16 mouse cellular contexts compared by ENCODE assay signal in genomic region chr1:135942116-135942515, GRCm38 (mm10). TPM values are rescaled to one million over a fixed set of nuclear protein-coding genes. Genes with fewer than 3 reads are reported as not detected.
DNase-seq lines count a peak whose midpoint lies in the region; ATAC-seq and TF ChIP-seq lines count a peak whose summit lies in the region.
"Had no signal": no experiment of that assay in that cellular context is flagged by ENCODE, and none has a peak within 500 bp of the region (broad histone marks: within the 10 kb centered on the region; RNA-seq: fewer than 3 reads in every experiment).

No protein-coding gene starts in this region.

- TF ChIP-seq CTCF in intestine, postnatal 0 days (IDR thresholded peaks at IDR 0.05; ENCODE audit: low read depth) = no peak

- DNase-seq in MEL-GATA-1-ER (ENCODE audit: extremely low read depth, low read depth) = peak; percentile 20
- DNase-seq in kidney, postnatal 10 days = no peak
- no peak for DNase-seq in cerebellum, adult 8-10 months
- DNase-seq: B cell, adult 2 months; cerebellum, adult 11-12 months; gastrocnemius, postnatal 25 days; lung, postnatal 14 days; thymus, postnatal 4 days had no signal

- H3K4me3 ChIP-seq in intestine, embryonic 15.5 days (replicated peaks) = no peak overlapping the region
- H3K4me3 ChIP-seq in intestine, postnatal 0 days (ENCODE audit: low read depth, low read length) = no peak overlapping the region
- H3K4me3 ChIP-seq in liver, embryonic 15.5 days (replicated peaks) = peak overlapping the region; percentile 32
- H3K4me3 ChIP-seq: embryonic facial prominence, embryonic 12.5 days; hindbrain, embryonic 10.5 days; megakaryocyte, embryonic 14.5 days had no signal

- H3K27me3 ChIP-seq in intestine, embryonic 15.5 days (replicated peaks) = no peaks in the 10 kb centered on the region; the same call in 1 of the 2 replicates
- H3K27me3 ChIP-seq in intestine, postnatal 0 days (replicated peaks; ENCODE audit: control insufficient read depth, insufficient read depth, low read length) = no peaks in the 10 kb centered on the region
- H3K27me3 ChIP-seq in liver, embryonic 15.5 days = peaks cover 24% of the 10 kb centered on the region

- H3K4me2 ChIP-seq in intestine, embryonic 15.5 days (replicated peaks) = no peak overlapping the region
- no peak overlapping the region for H3K4me2 ChIP-seq in intestine, postnatal 0 days (replicated peaks; ENCODE audit: low read depth)
- peak overlapping the region; percentile 71 for H3K4me2 ChIP-seq in liver, embryonic 15.5 days
- H3K4me2 ChIP-seq: embryonic facial prominence, embryonic 12.5 days had no signal

- H3K9ac ChIP-seq in intestine, embryonic 15.5 days = no peak overlapping the region
- H3K9ac ChIP-seq in intestine, postnatal 0 days (ENCODE audit: low read depth, low read length) = no peak overlapping the region
- peak overlapping the region; percentile 45 for H3K9ac ChIP-seq in liver, embryonic 15.5 days
- H3K9ac ChIP-seq: embryonic facial prominence, embryonic 12.5 days had no signal

- H3K4me1 ChIP-seq in intestine, embryonic 15.5 days (replicated peaks) = 0 out of 2 replicates have a peak, but pooled peaks cover 2% of the 10 kb centered on the region
- no peaks in the 10 kb centered on the region for H3K4me1 ChIP-seq in intestine, postnatal 0 days (replicated peaks; ENCODE audit: control insufficient read depth, insufficient read depth, low read length)
- peaks cover 66% of the 10 kb centered on the region for H3K4me1 ChIP-seq in liver, embryonic 15.5 days (replicated peaks)
- H3K4me1 ChIP-seq: embryonic facial prominence, embryonic 12.5 days had no signal

- H3K9me3 ChIP-seq in intestine, embryonic 15.5 days = no peaks in the 10 kb centered on the region
- H3K9me3 ChIP-seq in intestine, postnatal 0 days (ENCODE audit: control insufficient read depth) = no peaks in the 10 kb centered on the region
- H3K9me3 ChIP-seq in liver, embryonic 15.5 days (replicated peaks) = no peaks in the 10 kb centered on the region
- H3K9me3 ChIP-seq: embryonic facial prominence, embryonic 12.5 days; hindbrain, embryonic 10.5 days; megakaryocyte, embryonic 14.5 days had no signal

- 31% methylated on average over 7 of the region's 7 CpGs for WGBS in intestine, embryonic 15.5 days
- 30% methylated on average over 7 of the region's 7 CpGs for WGBS in intestine, postnatal 0 days
- WGBS in liver, embryonic 15.5 days (ENCODE audit: insufficient replicate concordance) = 12% methylated on average over 7 of the region's 7 CpGs

- H3K36me3 ChIP-seq in intestine, embryonic 15.5 days = no peaks in the 10 kb centered on the region
- no peaks in the 10 kb centered on the region for H3K36me3 ChIP-seq in intestine, postnatal 0 days (ENCODE audit: control insufficient read depth, insufficient read depth)
- no peaks in the 10 kb centered on the region for H3K36me3 ChIP-seq in liver, embryonic 15.5 days (replicated peaks)
- H3K36me3 ChIP-seq: embryonic facial prominence, embryonic 12.5 days; hindbrain, embryonic 10.5 days had no signal

- ATAC-seq in intestine, embryonic 15.5 days = 0 out of 2 replicates have a peak, but pooled peaks have one; percentile 2
- ATAC-seq in intestine, postnatal 0 days = no peak
- ATAC-seq in erythroblast, adult 5-6 weeks (replicated peaks; ENCODE audit: low FRiP score, poor library complexity, severe bottlenecking) = peak; percentile 22
- peak; percentile 62 for ATAC-seq in liver, embryonic 15.5 days (ENCODE audit: insufficient read depth)

- no peak overlapping the region for H3K27ac ChIP-seq in intestine, embryonic 15.5 days
- no peak overlapping the region for H3K27ac ChIP-seq in intestine, postnatal 0 days (ENCODE audit: low read depth, low read length)
- H3K27ac ChIP-seq in liver, embryonic 15.5 days (replicated peaks) = peak overlapping the region; percentile 98
- H3K27ac ChIP-seq: embryonic facial prominence, embryonic 12.5 days; hindbrain, embryonic 10.5 days had no signal

RNA-seq across cellular contexts. Expression of gene Pkp1, which starts 23.1 kb away (rescaled TPM):
- polyA plus RNA-seq in intestine, embryonic 15.5 days (2015; fragmentation: Nextera tagmentation; extraction: Ambion mirVana) = 0.08 and 0.15 TPM in 2 replicates
- 0.03 and 0.07 TPM in 2 replicates for polyA plus RNA-seq in intestine, postnatal 0 days (2015; fragmentation: Nextera tagmentation; extraction: Ambion mirVana)
- total RNA-seq in erythroblast, adult 5-6 weeks (2015; ENCODE audit: low replicate concordance) = not detected in 2 replicates
- total RNA-seq in erythroblast, adult 5-6 weeks (2017; ENCODE audit: low replicate concordance) = not detected in 2 replicates
- polyA plus RNA-seq in liver, embryonic 15.5 days (2015; fragmentation: Nextera tagmentation; extraction: Ambion mirVana) = 0.05 TPM in 1 of 2 replicates, not detected in the other
- polyA plus RNA-seq: kidney, embryonic 14.5 days had no signal
